Mouse (Mus musculus): ENCODE measurements around the gene Srp9. TPM values are rescaled to one million over a fixed set of nuclear protein-coding genes. Genes with fewer than 3 reads are reported as not detected.

The Srp9 gene
- total RNA-seq, 2 experiments from 2014 or later: 36.2 to 39.1 TPM

Other genes starting within 250 kb of the Srp9 start
- 100 to 1,000 TPM in 1 of 2 experiments, 10 to 100 TPM in 1; 57.5 to 119 TPM for gene Enah, start 104.7 kb upstream of the Srp9 start, total RNA-seq (2021)
- not detected for gene Vmn1r1, start 39.7 kb downstream of the Srp9 start, total RNA-seq (2021)
- 10 to 100 TPM; 27.6 to 31.7 TPM for gene Degs1, start 158.1 kb downstream of the Srp9 start, total RNA-seq (2021)
- 10 to 100 TPM; 19.2 to 19.4 TPM for gene Fbxo28, start 216.9 kb downstream of the Srp9 start, total RNA-seq (2021)

Data from gastrocnemius, postnatal 14 days (tissue).